Comparison of ENCODE assay signal across 25 mouse cellular contexts in genomic region chr4:96698218-96698561, GRCm38 (mm10). TPM values are rescaled to one million over a fixed set of nuclear protein-coding genes. Genes with fewer than 3 reads are reported as not detected.
DNase-seq lines count a peak whose midpoint lies in the region; ATAC-seq lines count a peak whose summit lies in the region.
"Had no signal": no experiment of that assay in that cellular context is flagged by ENCODE, and none has a peak within 500 bp of the region (broad histone marks: within the 10 kb centered on the region; RNA-seq: fewer than 3 reads in every experiment).

No protein-coding gene starts in this region.

- no peak overlapping the region for H3K27ac ChIP-seq in kidney, embryonic 15.5 days
- peak overlapping the region; percentile 87 for H3K27ac ChIP-seq in forebrain, embryonic 15.5 days (replicated peaks)
- H3K27ac ChIP-seq in hindbrain, embryonic 16.5 days (ENCODE audit: low read depth, low read length): peak overlapping the region; percentile 75
- peak overlapping the region; percentile 79 for H3K27ac ChIP-seq in neural tube, embryonic 13.5 days (replicated peaks)
- H3K27ac ChIP-seq: embryonic facial prominence, embryonic 12.5 days had no signal

- 70% methylated on average over 5 of the region's 5 CpGs for WGBS in kidney, embryonic 15.5 days
- WGBS in forebrain, embryonic 15.5 days: 36% methylated on average over 5 of the region's 5 CpGs
- 46% methylated on average over 5 of the region's 5 CpGs for WGBS in hindbrain, embryonic 16.5 days
- 49% methylated on average over 5 of the region's 5 CpGs for WGBS in neural tube, embryonic 13.5 days

- no peak for DNase-seq in kidney, postnatal 4 days
- no peak for DNase-seq in urinary bladder, postnatal 14 days (ENCODE audit: low spot score)
- DNase-seq in gastrocnemius, postnatal 25 days: no peak
- DNase-seq in gastrocnemius, postnatal 10 days: no peak
- DNase-seq: adrenal gland, postnatal 36 days; B cell, adult 2 months; cerebellum, adult 2 months; heart, adult 18-20 months; heart, postnatal 4 days; kidney, adult 2 months; kidney, postnatal 25 days; liver; liver, postnatal 0 days; lung, postnatal 36 days; thymus, adult 2 months had no signal

- no peak overlapping the region for H3K4me3 ChIP-seq in kidney, embryonic 15.5 days (replicated peaks)
- H3K4me3 ChIP-seq in forebrain, embryonic 15.5 days: no peak overlapping the region
- no peak overlapping the region for H3K4me3 ChIP-seq in hindbrain, embryonic 16.5 days (ENCODE audit: low read length)
- H3K4me3 ChIP-seq in neural tube, embryonic 13.5 days: no peak overlapping the region
- H3K4me3 ChIP-seq: embryonic facial prominence, embryonic 12.5 days; midbrain, embryonic 12.5 days had no signal

- H3K27me3 ChIP-seq in kidney, embryonic 15.5 days: no peaks in the 10 kb centered on the region
- no peaks in the 10 kb centered on the region for H3K27me3 ChIP-seq in forebrain, embryonic 15.5 days
- no peaks in the 10 kb centered on the region for H3K27me3 ChIP-seq in hindbrain, embryonic 16.5 days (replicated peaks; ENCODE audit: control insufficient read depth, insufficient read depth, low read length)
- H3K27me3 ChIP-seq in neural tube, embryonic 13.5 days: no peaks in the 10 kb centered on the region
- H3K27me3 ChIP-seq: embryonic facial prominence, embryonic 12.5 days; midbrain, embryonic 12.5 days had no signal

- H3K9me3 ChIP-seq in kidney, embryonic 15.5 days (replicated peaks): no peaks in the 10 kb centered on the region
- H3K9me3 ChIP-seq in forebrain, embryonic 15.5 days: no peaks in the 10 kb centered on the region
- no peaks in the 10 kb centered on the region for H3K9me3 ChIP-seq in hindbrain, embryonic 16.5 days (ENCODE audit: control insufficient read depth, low read length)
- H3K9me3 ChIP-seq in neural tube, embryonic 13.5 days: no peaks in the 10 kb centered on the region
- H3K9me3 ChIP-seq: embryonic facial prominence, embryonic 12.5 days; midbrain, embryonic 12.5 days had no signal

- H3K9ac ChIP-seq in kidney, embryonic 15.5 days: no peak overlapping the region
- H3K9ac ChIP-seq in forebrain, embryonic 15.5 days (replicated peaks): no peak overlapping the region
- no peak overlapping the region; the same call in 1 of the 2 replicates for H3K9ac ChIP-seq in hindbrain, embryonic 16.5 days (ENCODE audit: low read depth, low read length)
- 0 out of 2 replicates have a peak overlapping the region, but pooled peaks have one; percentile 38 for H3K9ac ChIP-seq in neural tube, embryonic 13.5 days
- H3K9ac ChIP-seq: embryonic facial prominence, embryonic 12.5 days; liver, postnatal 0 days; midbrain, embryonic 12.5 days had no signal

- H3K4me1 ChIP-seq in kidney, embryonic 15.5 days: 0 out of 2 replicates have a peak, but pooled peaks cover 4% of the 10 kb centered on the region
- peaks cover 24% of the 10 kb centered on the region for H3K4me1 ChIP-seq in forebrain, embryonic 15.5 days
- peaks cover 16% of the 10 kb centered on the region for H3K4me1 ChIP-seq in hindbrain, embryonic 16.5 days (ENCODE audit: control insufficient read depth, insufficient read depth, low read depth, low read length)
- peaks cover 20% of the 10 kb centered on the region for H3K4me1 ChIP-seq in neural tube, embryonic 13.5 days (replicated peaks)

- 0 out of 2 replicates have a peak, but pooled peaks have one; percentile 15 for ATAC-seq in kidney, embryonic 15.5 days (replicated peaks; ENCODE audit: low FRiP score)
- no peak; the same call in 1 of the 2 replicates for ATAC-seq in forebrain, embryonic 15.5 days (replicated peaks)
- ATAC-seq in hindbrain, embryonic 16.5 days: no peak
- ATAC-seq in neural tube, embryonic 13.5 days (ENCODE audit: low read depth): no peak
- ATAC-seq: liver, postnatal 0 days had no signal

- no peak overlapping the region for H3K4me2 ChIP-seq in kidney, embryonic 15.5 days
- H3K4me2 ChIP-seq in forebrain, embryonic 15.5 days (replicated peaks): no peak overlapping the region
- H3K4me2 ChIP-seq in hindbrain, embryonic 16.5 days (ENCODE audit: low read length): peak overlapping the region; percentile 17; the same call in 1 of the 2 replicates
- H3K4me2 ChIP-seq in neural tube, embryonic 13.5 days: peak overlapping the region; percentile 4
- H3K4me2 ChIP-seq: embryonic facial prominence, embryonic 12.5 days; midbrain, embryonic 12.5 days had no signal

- no peaks in the 10 kb centered on the region for H3K36me3 ChIP-seq in kidney, embryonic 15.5 days
- H3K36me3 ChIP-seq in forebrain, embryonic 15.5 days: no peaks in the 10 kb centered on the region
- no peaks in the 10 kb centered on the region for H3K36me3 ChIP-seq in hindbrain, embryonic 16.5 days (ENCODE audit: control insufficient read depth, insufficient read depth, low read length)
- H3K36me3 ChIP-seq in neural tube, embryonic 13.5 days: no peaks in the 10 kb centered on the region
- H3K36me3 ChIP-seq: embryonic facial prominence, embryonic 12.5 days; midbrain, embryonic 12.5 days had no signal

RNA-seq across cellular contexts. Expression of gene Cyp2j5, which starts 34.2 kb away (rescaled TPM):
- polyA plus RNA-seq in kidney, embryonic 15.5 days (2015; fragmentation: Nextera tagmentation; extraction: Ambion mirVana): 7.8 and 9.2 TPM in 2 replicates
- polyA plus RNA-seq in forebrain, embryonic 15.5 days (2015; fragmentation: Nextera tagmentation; extraction: Ambion mirVana): not detected in 2 replicates
- polyA plus RNA-seq in hindbrain, embryonic 16.5 days (2015; fragmentation: Nextera tagmentation; extraction: Ambion mirVana): not detected in 2 replicates
- polyA plus RNA-seq in neural tube, embryonic 13.5 days (2015; fragmentation: Nextera tagmentation; extraction: Ambion mirVana): not detected in 2 replicates
- total RNA-seq in gastrocnemius, postnatal 25 days (2021): not detected
- under 1 TPM in 1 of 2 experiments, not detected in 1; 0.14 TPM for total RNA-seq in gastrocnemius, postnatal 10 days (2021)
- total RNA-seq: adrenal gland, postnatal 36 days; common myeloid progenitor, adult 5-6 weeks; heart, adult 18-20 months; heart, postnatal 4 days; left cerebral cortex, adult 8-10 months had no signal
- polyA plus RNA-seq: cerebellum, adult 2 months; embryonic facial prominence, embryonic 12.5 days; heart, embryonic 14.5 days; midbrain, embryonic 12.5 days; small intestine, adult 2 months had no signal

Comparison
In these comparisons a context has a peak if more than half of its experiments do, and no peak if none do; other contexts are left out.
1. H3K4me2 ChIP-seq: peak in hindbrain, embryonic 16.5 days (single experiment) and neural tube, embryonic 13.5 days (single experiment); none in kidney, embryonic 15.5 days (single experiment) and forebrain, embryonic 15.5 days (single experiment).